Mouse (Mus musculus): ENCODE measurements around the gene Krt18. TPM values are rescaled to one million over a fixed set of nuclear protein-coding genes. Genes with fewer than 3 reads are reported as not detected.

The Krt18 gene
- total and polyA plus RNA-seq, 3 experiments: not detected

DNA sequence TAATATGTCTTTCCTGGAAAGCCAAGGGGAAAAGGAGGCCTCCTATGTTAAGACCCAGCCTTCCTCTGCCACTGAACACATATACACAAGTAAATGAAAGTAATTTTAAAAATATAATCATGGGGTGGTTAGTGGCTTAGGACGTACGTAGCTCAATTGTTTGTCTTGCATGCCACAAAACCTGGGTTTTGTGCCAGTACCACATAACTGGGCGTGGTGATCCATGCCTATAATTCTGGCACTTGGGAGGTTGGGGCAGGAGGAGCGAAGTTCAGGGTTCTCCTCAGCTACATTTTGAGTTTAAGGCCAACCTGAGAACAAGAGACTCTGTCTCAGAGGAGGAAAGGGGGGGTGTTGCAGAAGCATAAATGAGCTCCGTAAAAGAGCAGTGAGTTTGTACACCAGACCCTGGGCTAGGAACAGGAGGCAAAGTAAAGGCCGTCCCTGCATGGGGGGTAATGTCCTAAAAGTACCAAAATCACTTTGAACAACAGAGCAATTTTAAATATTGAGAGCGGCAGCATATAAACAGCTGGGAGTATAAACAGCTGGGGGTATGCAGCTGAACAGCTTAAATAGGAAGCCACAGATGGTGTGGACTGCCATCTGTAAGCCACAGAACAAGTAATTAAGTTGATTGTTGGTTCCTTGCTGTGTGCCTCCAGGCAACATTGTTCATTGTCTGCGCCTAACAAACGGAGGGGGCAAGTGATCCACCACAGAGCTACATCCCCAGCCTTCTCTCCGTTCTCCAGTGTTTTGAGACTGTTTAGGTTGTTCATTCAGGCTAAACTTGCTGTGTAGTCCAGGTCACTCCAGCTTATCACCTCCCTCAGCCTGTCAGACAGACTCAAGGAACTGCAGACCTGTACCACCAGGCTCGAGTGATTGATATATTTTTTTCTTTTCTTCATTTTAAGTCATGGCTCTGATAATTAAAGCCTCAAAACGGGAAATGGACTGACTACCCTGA lies 20.6 kb upstream of the Krt18 start:
- no peaks in the 10 kb centered on the region for H3K9me3 ChIP-seq (replicated peaks)
- H3K27me3 ChIP-seq (ENCODE audit: insufficient read depth, low read length): peaks cover 49% of the 10 kb centered on the region
- DNase-seq (ENCODE audit: low spot score) (no peak), ATAC-seq (ENCODE audit: extremely low read depth, insufficient number of reproducible peaks, low FRiP score, poor library complexity, severe bottlenecking) (no peak)
- TF ChIP-seq GATA2 (IDR thresholded peaks at IDR 0.05; ENCODE audit: borderline replicate concordance, low read depth, low read length): no peak
- no peak for TF ChIP-seq TAL1 (conservative IDR thresholded peaks at IDR 0.05; ENCODE audit: low read depth, low read length)
- no peak for TF ChIP-seq POLR2AphosphoS5 (IDR thresholded peaks at IDR 0.05; ENCODE audit: insufficient replicate concordance, low read depth, low read length)
- no peak for TF ChIP-seq GATA1 (IDR thresholded peaks at IDR 0.05; ENCODE audit: borderline replicate concordance, low read length)
- TF ChIP-seq CTCF (IDR thresholded peaks at IDR 0.05; ENCODE audit: low read depth, low read length): no peak
- H3K4me3 ChIP-seq (ENCODE audit: low read depth, low read length): no peak overlapping the region
- H3K4me1 ChIP-seq (ENCODE audit: insufficient read depth, low read depth, low read length): peaks cover 6% of the 10 kb centered on the region
- H3K36me3 ChIP-seq (replicated peaks): no peaks in the 10 kb centered on the region

GRCm38 (mm10) chr15:102010569-102011245 lies 17.3 kb upstream of the Krt18 start:
- ATAC-seq (ENCODE audit: extremely low read depth, insufficient number of reproducible peaks, low FRiP score, poor library complexity, severe bottlenecking) (no peak), DNase-seq (ENCODE audit: low spot score) (no peak)
- no peak for TF ChIP-seq TAL1 (conservative IDR thresholded peaks at IDR 0.05; ENCODE audit: low read depth, low read length)
- TF ChIP-seq GATA1 (IDR thresholded peaks at IDR 0.05; ENCODE audit: borderline replicate concordance, low read length): no peak
- no peak for TF ChIP-seq CTCF (IDR thresholded peaks at IDR 0.05; ENCODE audit: low read depth, low read length)
- no peak for TF ChIP-seq GATA2 (IDR thresholded peaks at IDR 0.05; ENCODE audit: borderline replicate concordance, low read depth, low read length)
- TF ChIP-seq POLR2AphosphoS5 (IDR thresholded peaks at IDR 0.05; ENCODE audit: insufficient replicate concordance, low read depth, low read length): no peak
- H3K9me3 ChIP-seq (replicated peaks): no peaks in the 10 kb centered on the region
- H3K36me3 ChIP-seq (replicated peaks): no peaks in the 10 kb centered on the region
- H3K4me1 ChIP-seq (ENCODE audit: insufficient read depth, low read depth, low read length): peaks cover 9% of the 10 kb centered on the region
- no peak overlapping the region for H3K4me3 ChIP-seq (ENCODE audit: low read depth, low read length)
- H3K27me3 ChIP-seq (ENCODE audit: insufficient read depth, low read length): peaks cover 35% of the 10 kb centered on the region

DNA sequence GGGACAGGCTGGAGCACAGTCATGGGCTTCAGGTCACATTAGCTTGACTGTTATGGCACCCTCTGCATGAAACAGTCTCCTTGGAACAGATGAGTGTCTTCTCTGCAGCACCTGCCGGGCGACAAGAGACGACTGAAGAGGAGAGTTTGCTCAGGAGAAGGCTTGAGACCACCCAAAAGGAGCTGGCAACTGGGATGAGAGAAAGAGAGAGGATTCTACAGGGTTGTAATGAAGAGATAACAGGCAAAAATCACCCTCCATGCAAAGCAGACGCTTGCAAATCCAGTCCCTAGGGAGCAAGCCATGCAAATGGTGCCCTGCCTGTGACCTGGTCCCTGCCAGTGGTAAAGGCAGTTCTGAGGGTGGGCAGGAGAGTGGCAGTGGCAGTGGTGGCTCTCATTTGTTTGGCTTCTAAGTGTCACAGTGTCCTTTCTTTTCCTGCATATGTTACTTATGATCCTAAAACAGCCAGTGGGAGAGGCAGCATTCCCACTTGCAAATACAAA lies 15.7 kb upstream of the Krt18 start:
- no peak overlapping the region for H3K4me3 ChIP-seq (ENCODE audit: low read depth, low read length)
- peaks cover 9% of the 10 kb centered on the region for H3K4me1 ChIP-seq (ENCODE audit: insufficient read depth, low read depth, low read length)
- no peaks in the 10 kb centered on the region for H3K9me3 ChIP-seq (replicated peaks)
- H3K27me3 ChIP-seq (ENCODE audit: insufficient read depth, low read length): peaks cover 33% of the 10 kb centered on the region
- ATAC-seq (ENCODE audit: extremely low read depth, insufficient number of reproducible peaks, low FRiP score, poor library complexity, severe bottlenecking) (no peak), DNase-seq (ENCODE audit: low spot score) (no peak)
- TF ChIP-seq POLR2AphosphoS5 (IDR thresholded peaks at IDR 0.05; ENCODE audit: insufficient replicate concordance, low read depth, low read length) (no peak), CTCF (IDR thresholded peaks at IDR 0.05; ENCODE audit: low read depth, low read length) (no peak), GATA1 (IDR thresholded peaks at IDR 0.05; ENCODE audit: borderline replicate concordance, low read length) (no peak), TAL1 (conservative IDR thresholded peaks at IDR 0.05; ENCODE audit: low read depth, low read length) (no peak), GATA2 (IDR thresholded peaks at IDR 0.05; ENCODE audit: borderline replicate concordance, low read depth, low read length) (no peak)
- no peaks in the 10 kb centered on the region for H3K36me3 ChIP-seq (replicated peaks)

DNA sequence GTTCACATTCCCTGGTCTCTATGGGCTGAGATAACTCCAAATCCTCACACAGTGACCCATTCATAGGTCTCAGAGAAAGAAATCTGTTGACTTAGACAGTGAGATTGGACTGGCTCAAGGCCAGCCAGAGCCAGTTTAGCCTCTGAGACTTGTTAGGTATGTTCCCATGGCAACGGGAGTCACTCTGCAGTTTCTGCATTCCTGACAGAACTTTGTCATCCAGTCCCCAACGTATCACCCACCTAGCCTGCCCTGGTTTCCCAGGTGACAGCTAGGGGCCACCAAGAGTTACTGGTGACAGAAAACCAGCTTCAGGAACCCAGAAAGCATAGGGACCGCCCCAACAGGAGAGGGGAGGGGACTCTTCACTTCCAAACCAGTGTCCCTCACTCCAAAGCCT lies 14.3 kb upstream of the Krt18 start:
- Histone ChIP-seq H3K36me3 (replicated peaks) (no peaks in the 10 kb centered on the region), H3K9me3 (replicated peaks) (no peaks in the 10 kb centered on the region), H3K27me3 (ENCODE audit: insufficient read depth, low read length) (peaks cover 29% of the 10 kb centered on the region), H3K4me3 (ENCODE audit: low read depth, low read length) (no peak overlapping the region), H3K4me1 (ENCODE audit: insufficient read depth, low read depth, low read length) (peaks cover 14% of the 10 kb centered on the region)
- TF ChIP-seq GATA1 (IDR thresholded peaks at IDR 0.05; ENCODE audit: borderline replicate concordance, low read length): no peak
- no peak for TF ChIP-seq GATA2 (IDR thresholded peaks at IDR 0.05; ENCODE audit: borderline replicate concordance, low read depth, low read length)
- no peak for TF ChIP-seq CTCF (IDR thresholded peaks at IDR 0.05; ENCODE audit: low read depth, low read length)
- TF ChIP-seq POLR2AphosphoS5 (IDR thresholded peaks at IDR 0.05; ENCODE audit: insufficient replicate concordance, low read depth, low read length): no peak
- TF ChIP-seq TAL1 (conservative IDR thresholded peaks at IDR 0.05; ENCODE audit: low read depth, low read length): no peak
- ATAC-seq (ENCODE audit: extremely low read depth, insufficient number of reproducible peaks, low FRiP score, poor library complexity, severe bottlenecking): no peak
- no peak for DNase-seq (ENCODE audit: low spot score)

GRCm38 (mm10) chr15:102014848-102015247 lies 13.1 kb upstream of the Krt18 start:
- ATAC-seq (ENCODE audit: extremely low read depth, insufficient number of reproducible peaks, low FRiP score, poor library complexity, severe bottlenecking) (no peak), DNase-seq (ENCODE audit: low spot score) (no peak)
- no peak overlapping the region for H3K4me3 ChIP-seq (ENCODE audit: low read depth, low read length)
- TF ChIP-seq TAL1 (conservative IDR thresholded peaks at IDR 0.05; ENCODE audit: low read depth, low read length) (no peak), GATA2 (IDR thresholded peaks at IDR 0.05; ENCODE audit: borderline replicate concordance, low read depth, low read length) (no peak), CTCF (IDR thresholded peaks at IDR 0.05; ENCODE audit: low read depth, low read length) (no peak)
- H3K4me1 ChIP-seq (ENCODE audit: insufficient read depth, low read depth, low read length): peaks cover 14% of the 10 kb centered on the region
- H3K27me3 ChIP-seq (ENCODE audit: insufficient read depth, low read length): peaks cover 26% of the 10 kb centered on the region
- no peaks in the 10 kb centered on the region for H3K9me3 ChIP-seq (replicated peaks)
- H3K36me3 ChIP-seq (replicated peaks): no peaks in the 10 kb centered on the region

DNA sequence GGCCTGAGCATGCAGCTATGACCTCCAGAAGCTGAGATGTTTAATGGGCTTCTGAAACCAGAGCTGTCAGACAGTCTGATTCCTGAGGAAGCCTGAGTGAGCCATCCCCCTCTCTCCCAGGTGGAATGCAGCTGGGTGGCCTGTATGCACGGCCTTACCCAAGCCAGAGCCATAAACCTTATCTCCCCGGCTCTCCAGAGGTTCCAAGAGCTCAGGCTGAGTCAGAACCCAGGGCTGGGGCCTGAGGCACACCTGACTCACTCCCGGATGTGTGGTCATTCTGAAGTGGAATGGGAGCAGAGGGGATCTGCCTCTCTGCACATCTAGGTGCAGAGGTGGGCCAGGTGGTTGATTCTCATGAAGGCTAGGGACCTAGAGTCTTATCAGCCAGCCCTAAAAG lies 11.9 kb upstream of the Krt18 start:
- no peak for ATAC-seq (ENCODE audit: extremely low read depth, insufficient number of reproducible peaks, low FRiP score, poor library complexity, severe bottlenecking)
- Histone ChIP-seq H3K36me3 (replicated peaks) (no peaks in the 10 kb centered on the region), H3K27me3 (ENCODE audit: insufficient read depth, low read length) (peaks cover 22% of the 10 kb centered on the region), H3K4me3 (ENCODE audit: low read depth, low read length) (no peak overlapping the region), H3K9me3 (replicated peaks) (no peaks in the 10 kb centered on the region), H3K4me1 (ENCODE audit: insufficient read depth, low read depth, low read length) (peaks cover 14% of the 10 kb centered on the region)
- TF ChIP-seq TAL1 (conservative IDR thresholded peaks at IDR 0.05; ENCODE audit: low read depth, low read length) (no peak), GATA1 (IDR thresholded peaks at IDR 0.05; ENCODE audit: borderline replicate concordance, low read length) (no peak), POLR2AphosphoS5 (IDR thresholded peaks at IDR 0.05; ENCODE audit: insufficient replicate concordance, low read depth, low read length) (no peak), CTCF (IDR thresholded peaks at IDR 0.05; ENCODE audit: low read depth, low read length) (no peak), GATA2 (IDR thresholded peaks at IDR 0.05; ENCODE audit: borderline replicate concordance, low read depth, low read length) (no peak)
- no peak for DNase-seq (ENCODE audit: low spot score)
